Mouse (Mus musculus): Measurements from ENCODE around the gene Sap18b. TPM values are rescaled to one million over a fixed set of nuclear protein-coding genes. Genes with fewer than 3 reads are reported as not detected.
A peak's percentile ranks its signal among the peaks of the same experiment; 100 is the strongest.

Gene Sap18b
- polyA plus RNA-seq, 1 experiment from 2014 or later, result 348 TPM

- no peak for DNase-seq (ENCODE audit: low spot score)
- ATAC-seq (ENCODE audit: insufficient read depth, low FRiP score, low TSS enrichment), result no peak
- H3K9me3 ChIP-seq (ENCODE audit: control insufficient read depth, low read length), result no peaks in the 10 kb centered on the region
Observed at GRCm38 (mm10) chr8:95810184-95810591, 15.0 kb upstream of the Sap18b start.

GRCm38 (mm10) chr8:95816044-95816708 lies 9.0 kb upstream of the Sap18b start:
- no peak overlapping the region for H3K27ac ChIP-seq (ENCODE audit: low read depth, low read length)
- no peak overlapping the region for H3K4me2 ChIP-seq (ENCODE audit: low read depth)
- no peak overlapping the region for H3K9ac ChIP-seq (ENCODE audit: low read length)
- no peak for DNase-seq (ENCODE audit: low spot score)
- no peak overlapping the region for H3K4me3 ChIP-seq (ENCODE audit: low read depth, low read length)
- no peaks in the 10 kb centered on the region for H3K9me3 ChIP-seq (ENCODE audit: control insufficient read depth, low read length)
- H3K27me3 ChIP-seq (ENCODE audit: control insufficient read depth, insufficient read depth, low read length), result no peaks in the 10 kb centered on the region
- no peak for ATAC-seq (ENCODE audit: insufficient read depth, low FRiP score, low TSS enrichment)
- H3K4me1 ChIP-seq (ENCODE audit: control insufficient read depth, insufficient read depth, low read length), result no peaks in the 10 kb centered on the region
- 56% methylated on average over 6 of the region's 6 CpGs for WGBS
- H3K36me3 ChIP-seq (ENCODE audit: control insufficient read depth, insufficient read depth, low read length), result no peaks in the 10 kb centered on the region

More at GRCm38 (mm10) chr8:95810184-95810591, 15.0 kb upstream of the Sap18b start:
- 57% methylated on average over 3 of the region's 3 CpGs for WGBS
- Histone ChIP-seq H3K4me1 (ENCODE audit: control insufficient read depth, insufficient read depth, low read length) (peaks cover 11% of the 10 kb centered on the region), H3K36me3 (ENCODE audit: control insufficient read depth, insufficient read depth, low read length) (no peaks in the 10 kb centered on the region), H3K4me2 (ENCODE audit: low read depth) (no peak overlapping the region), H3K4me3 (ENCODE audit: low read depth, low read length) (no peak overlapping the region), H3K27ac (ENCODE audit: low read depth, low read length) (no peak overlapping the region), H3K27me3 (ENCODE audit: control insufficient read depth, insufficient read depth, low read length) (no peaks in the 10 kb centered on the region), H3K9ac (ENCODE audit: low read length) (no peak overlapping the region)

- Histone ChIP-seq H3K36me3 (ENCODE audit: control insufficient read depth, insufficient read depth, low read length) (no peaks in the 10 kb centered on the region), H3K27ac (ENCODE audit: low read depth, low read length) (no peak overlapping the region), H3K4me1 (ENCODE audit: control insufficient read depth, insufficient read depth, low read length) (no peaks in the 10 kb centered on the region), H3K4me3 (ENCODE audit: low read depth, low read length) (no peak overlapping the region), H3K9ac (ENCODE audit: low read length) (no peak overlapping the region), H3K9me3 (ENCODE audit: control insufficient read depth, low read length) (no peaks in the 10 kb centered on the region), H3K27me3 (ENCODE audit: control insufficient read depth, insufficient read depth, low read length) (no peaks in the 10 kb centered on the region), H3K4me2 (ENCODE audit: low read depth) (no peak overlapping the region)
- whole genome bisulfite sequencing, result 60% methylated on average over 3 of the region's 3 CpGs
- no peak for ATAC-seq (ENCODE audit: insufficient read depth, low FRiP score, low TSS enrichment)
- no peak for DNase-seq (ENCODE audit: low spot score)
Observed at GRCm38 (mm10) chr8:95817597-95817996, 7.5 kb upstream of the Sap18b start.

GRCm38 (mm10) chr8:95818211-95818610 lies 6.9 kb upstream of the Sap18b start:
- Histone ChIP-seq H3K4me1 (ENCODE audit: control insufficient read depth, insufficient read depth, low read length) (no peaks in the 10 kb centered on the region), H3K36me3 (ENCODE audit: control insufficient read depth, insufficient read depth, low read length) (no peaks in the 10 kb centered on the region), H3K9ac (ENCODE audit: low read length) (no peak overlapping the region), H3K27ac (ENCODE audit: low read depth, low read length) (no peak overlapping the region), H3K27me3 (ENCODE audit: control insufficient read depth, insufficient read depth, low read length) (no peaks in the 10 kb centered on the region), H3K9me3 (ENCODE audit: control insufficient read depth, low read length) (no peaks in the 10 kb centered on the region), H3K4me3 (ENCODE audit: low read depth, low read length) (no peak overlapping the region), H3K4me2 (ENCODE audit: low read depth) (no peak overlapping the region)
- DNase-seq (ENCODE audit: low spot score), result no peak
- no peak for ATAC-seq (ENCODE audit: insufficient read depth, low FRiP score, low TSS enrichment)
- 41% methylated on average over 1 of the region's 1 CpGs for WGBS

- Histone ChIP-seq H3K9me3 (ENCODE audit: control insufficient read depth, low read length) (no peaks in the 10 kb centered on the region), H3K27ac (ENCODE audit: low read depth, low read length) (no peak overlapping the region), H3K4me2 (ENCODE audit: low read depth) (no peak overlapping the region), H3K4me3 (ENCODE audit: low read depth, low read length) (no peak overlapping the region), H3K4me1 (ENCODE audit: control insufficient read depth, insufficient read depth, low read length) (no peaks in the 10 kb centered on the region), H3K27me3 (ENCODE audit: control insufficient read depth, insufficient read depth, low read length) (no peaks in the 10 kb centered on the region), H3K9ac (ENCODE audit: low read length) (no peak overlapping the region), H3K36me3 (ENCODE audit: control insufficient read depth, insufficient read depth, low read length) (no peaks in the 10 kb centered on the region)
- DNase-seq (ENCODE audit: low spot score) (no peak), ATAC-seq (ENCODE audit: insufficient read depth, low FRiP score, low TSS enrichment) (no peak)
- WGBS, result 92% methylated on average over 6 of the region's 6 CpGs
Observed at GRCm38 (mm10) chr8:95821266-95821665, 3.9 kb upstream of the Sap18b start.

- Histone ChIP-seq H3K4me1 (ENCODE audit: control insufficient read depth, insufficient read depth, low read length) (no peaks in the 10 kb centered on the region), H3K4me3 (ENCODE audit: low read depth, low read length) (no peak overlapping the region), H3K9ac (ENCODE audit: low read length) (no peak overlapping the region), H3K36me3 (ENCODE audit: control insufficient read depth, insufficient read depth, low read length) (no peaks in the 10 kb centered on the region), H3K9me3 (ENCODE audit: control insufficient read depth, low read length) (no peaks in the 10 kb centered on the region), H3K27me3 (ENCODE audit: control insufficient read depth, insufficient read depth, low read length) (no peaks in the 10 kb centered on the region), H3K27ac (ENCODE audit: low read depth, low read length) (no peak overlapping the region), H3K4me2 (ENCODE audit: low read depth) (no peak overlapping the region)
- 86% methylated on average over 5 of the region's 5 CpGs for WGBS
- no peak for ATAC-seq (ENCODE audit: insufficient read depth, low FRiP score, low TSS enrichment)
- DNase-seq (ENCODE audit: low spot score), result no peak
Observed at GRCm38 (mm10) chr8:95822096-95822495, 3.0 kb upstream of the Sap18b start.

GRCm38 (mm10) chr8:95822699-95823098 lies 2.4 kb upstream of the Sap18b start:
- no peak for DNase-seq (ENCODE audit: low spot score)
- Histone ChIP-seq H3K4me2 (ENCODE audit: low read depth) (no peak overlapping the region), H3K4me3 (ENCODE audit: low read depth, low read length) (no peak overlapping the region), H3K9me3 (ENCODE audit: control insufficient read depth, low read length) (no peaks in the 10 kb centered on the region), H3K27ac (ENCODE audit: low read depth, low read length) (no peak overlapping the region), H3K9ac (ENCODE audit: low read length) (no peak overlapping the region), H3K4me1 (ENCODE audit: control insufficient read depth, insufficient read depth, low read length) (no peaks in the 10 kb centered on the region), H3K36me3 (ENCODE audit: control insufficient read depth, insufficient read depth, low read length) (no peaks in the 10 kb centered on the region), H3K27me3 (ENCODE audit: control insufficient read depth, insufficient read depth, low read length) (no peaks in the 10 kb centered on the region)
- WGBS, result 82% methylated on average over 3 of the region's 3 CpGs
- no peak for ATAC-seq (ENCODE audit: insufficient read depth, low FRiP score, low TSS enrichment)

- 77% methylated on average over 3 of the region's 3 CpGs for WGBS
- no peaks in the 10 kb centered on the region for H3K27me3 ChIP-seq (ENCODE audit: control insufficient read depth, insufficient read depth, low read length)
- H3K4me1 ChIP-seq (ENCODE audit: control insufficient read depth, insufficient read depth, low read length), result no peaks in the 10 kb centered on the region
- H3K9me3 ChIP-seq (ENCODE audit: control insufficient read depth, low read length), result no peaks in the 10 kb centered on the region
- H3K9ac ChIP-seq (ENCODE audit: low read length), result no peak overlapping the region
- no peak for DNase-seq (ENCODE audit: low spot score)
- H3K4me3 ChIP-seq (ENCODE audit: low read depth, low read length), result no peak overlapping the region
- H3K36me3 ChIP-seq (ENCODE audit: control insufficient read depth, insufficient read depth, low read length), result no peaks in the 10 kb centered on the region
- no peak overlapping the region for H3K4me2 ChIP-seq (ENCODE audit: low read depth)
- no peak overlapping the region for H3K27ac ChIP-seq (ENCODE audit: low read depth, low read length)
- no peak for ATAC-seq (ENCODE audit: insufficient read depth, low FRiP score, low TSS enrichment)
Observed at GRCm38 (mm10) chr8:95830144-95830543, 5.0 kb downstream of the Sap18b start.

- no peaks in the 10 kb centered on the region for H3K4me1 ChIP-seq (ENCODE audit: control insufficient read depth, insufficient read depth, low read length)
- ATAC-seq (ENCODE audit: insufficient read depth, low FRiP score, low TSS enrichment) (peak; percentile 56), DNase-seq (ENCODE audit: low spot score) (peak; percentile 88)
- no peaks in the 10 kb centered on the region for H3K36me3 ChIP-seq (ENCODE audit: control insufficient read depth, insufficient read depth, low read length)
- WGBS, result 14% methylated on average over 16 of the region's 16 CpGs
- peak overlapping the region; percentile 7 for H3K4me2 ChIP-seq (ENCODE audit: low read depth)
- H3K9me3 ChIP-seq (ENCODE audit: control insufficient read depth, low read length), result no peaks in the 10 kb centered on the region
- no peaks in the 10 kb centered on the region for H3K27me3 ChIP-seq (ENCODE audit: control insufficient read depth, insufficient read depth, low read length)
- no peak overlapping the region; the same call in 1 of the 2 replicates for H3K9ac ChIP-seq (ENCODE audit: low read length)
- H3K4me3 ChIP-seq (ENCODE audit: low read depth, low read length), result peak overlapping the region; percentile 1; the same call in 1 of the 2 replicates
- H3K27ac ChIP-seq (ENCODE audit: low read depth, low read length), result no peak overlapping the region
Observed at GRCm38 (mm10) chr8:95832603-95833434, 7.7 kb downstream of the Sap18b start.

Data from neural tube, embryonic 11.5 days (tissue).